Mouse (Mus musculus) bone marrow, adult 2 months (tissue): ENCODE results near the gene Jpt1.

Experiments used
- CTCF ChIP-seq: fragments of 200-500 bp; IDR thresholded peaks from 2 replicates; pipeline ENCODE4 v1.5.1; 2011; ENCODE audit warnings: low read length, control low read depth; ENCODE audit not compliant: control insufficient read depth, insufficient read depth
- POLR2A ChIP-seq: fragments of 200-500 bp; IDR thresholded peaks from 2 replicates; pipeline ENCODE4 v1.6.1; 2011; ENCODE audit warnings: low read depth, mild to moderate bottlenecking, control low read depth, low read length, borderline replicate concordance; ENCODE audit not compliant: control insufficient read depth

- TF ChIP-seq CTCF (no peak), POLR2A (no peak)
Observed at GRCm38 (mm10) chr11:115534759-115535371, 20.7 kb upstream of the Jpt1 start.
